Mouse (Mus musculus): ENCODE data around the gene Nol10. TPM values are rescaled to one million over a fixed set of nuclear protein-coding genes. Genes with fewer than 3 reads are reported as not detected.
"Not testable (repeated sequence)": the region's sequence is repeated elsewhere in the genome, so short reads cannot be mapped to it uniquely, and the experiment has no call there.

Gene Nol10
- total and polyA plus RNA-seq, 2 experiments from 2014 or later: 13.2 to 13.9 TPM

DNA sequence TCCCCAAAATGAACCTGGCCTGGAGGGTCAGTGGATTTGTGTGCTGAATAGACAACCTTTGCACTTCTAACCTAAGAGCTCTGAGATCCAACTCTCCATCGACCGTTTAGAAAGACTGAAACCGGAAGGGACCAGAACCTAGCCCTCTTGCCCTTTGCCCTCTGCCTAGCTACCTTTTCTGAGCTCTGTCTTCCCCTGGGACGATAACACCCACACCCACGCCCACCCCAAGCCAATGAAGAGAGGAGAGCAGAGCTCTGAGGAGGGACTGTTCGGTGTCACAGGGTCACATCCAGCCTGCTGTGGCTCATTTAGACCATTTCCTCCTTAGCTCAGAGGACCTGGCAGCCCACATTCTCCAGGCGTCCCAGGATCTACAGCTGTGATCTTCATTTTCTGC lies 121.6 kb downstream of the Nol10 start:
- H3K4me3 ChIP-seq (ENCODE audit: low read depth, low read length): no peak overlapping the region

DNA sequence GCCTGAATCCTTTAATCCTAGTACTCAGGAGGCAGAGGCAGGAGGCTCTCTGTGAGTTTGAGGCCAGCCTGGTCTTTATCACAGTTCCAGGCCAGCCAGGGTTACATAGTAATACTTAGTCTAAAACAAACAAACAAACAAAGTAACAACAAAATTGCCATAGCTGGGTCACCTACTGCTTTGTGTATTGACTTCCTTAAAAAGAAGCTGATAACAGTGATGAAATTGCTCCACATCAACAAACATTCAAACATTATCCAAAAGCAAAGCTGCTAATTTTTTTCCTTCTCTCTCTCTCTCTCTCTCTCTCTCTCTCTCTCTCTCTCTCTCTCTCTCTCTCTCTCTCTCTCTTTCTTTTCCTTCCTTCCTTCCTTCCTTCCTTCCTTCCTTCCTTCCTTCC lies 122.3 kb downstream of the Nol10 start:
- H3K36me3 ChIP-seq (ENCODE audit: insufficient read depth); H3K27ac ChIP-seq (ENCODE audit: low read depth, low read length); DNase-seq; ATAC-seq; H3K4me1 ChIP-seq (ENCODE audit: insufficient read depth); H3K9ac ChIP-seq; H3K4me3 ChIP-seq (ENCODE audit: low read depth, low read length); H3K27me3 ChIP-seq (ENCODE audit: insufficient read depth, low read length); H3K4me2 ChIP-seq (ENCODE audit: low read depth); H3K9me3 ChIP-seq (ENCODE audit: low read length): not testable (repeated sequence)

More for the DNA sequence above, 121.6 kb downstream of the Nol10 start:
- DNase-seq: no peak
- ATAC-seq: no peak
- Histone ChIP-seq H3K4me1 (ENCODE audit: insufficient read depth) (no peaks in the 10 kb centered on the region), H3K9me3 (ENCODE audit: low read length) (no peaks in the 10 kb centered on the region), H3K4me2 (ENCODE audit: low read depth) (no peak overlapping the region), H3K36me3 (ENCODE audit: insufficient read depth) (no peaks in the 10 kb centered on the region), H3K27ac (ENCODE audit: low read depth, low read length) (no peak overlapping the region), H3K27me3 (ENCODE audit: insufficient read depth, low read length) (no peaks in the 10 kb centered on the region), H3K9ac (no peak overlapping the region)
- TF ChIP-seq CTCF (IDR thresholded peaks at IDR 0.05; ENCODE audit: low read depth): no peak
- WGBS: 83% methylated on average over 7 of the region's 7 CpGs

DNA sequence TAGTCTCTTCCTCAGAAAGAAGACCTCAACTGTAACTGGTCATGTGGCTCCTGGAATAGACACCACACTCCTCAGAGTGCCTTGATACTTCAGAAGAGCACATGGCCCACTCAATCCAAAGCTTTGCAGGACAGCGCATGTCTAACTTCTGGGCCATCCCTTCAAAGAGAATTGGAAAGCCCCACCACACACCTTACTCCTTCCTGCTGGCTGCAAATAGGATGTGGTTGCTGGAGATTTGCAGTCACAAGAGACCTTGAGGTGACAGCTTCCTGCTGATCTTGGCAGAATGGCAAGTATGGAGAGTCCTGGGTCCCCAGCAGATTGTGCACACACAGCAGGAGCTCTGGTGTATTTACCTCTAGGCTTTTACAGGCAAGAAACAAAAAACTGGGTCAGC lies 123.1 kb downstream of the Nol10 start:
- 88% methylated on average over 1 of the region's 1 CpGs for WGBS
- ATAC-seq (no peak), DNase-seq (no peak)
- H3K36me3 ChIP-seq (ENCODE audit: insufficient read depth): no peaks in the 10 kb centered on the region
- H3K4me2 ChIP-seq (ENCODE audit: low read depth): no peak overlapping the region
- H3K9me3 ChIP-seq (ENCODE audit: low read length): no peaks in the 10 kb centered on the region
- H3K4me3 ChIP-seq (ENCODE audit: low read depth, low read length): no peak overlapping the region
- H3K27ac ChIP-seq (ENCODE audit: low read depth, low read length): no peak overlapping the region
- H3K27me3 ChIP-seq (ENCODE audit: insufficient read depth, low read length): no peaks in the 10 kb centered on the region
- no peak for TF ChIP-seq CTCF (IDR thresholded peaks at IDR 0.05; ENCODE audit: low read depth)
- H3K4me1 ChIP-seq (ENCODE audit: insufficient read depth): no peaks in the 10 kb centered on the region
- H3K9ac ChIP-seq: no peak overlapping the region

DNA sequence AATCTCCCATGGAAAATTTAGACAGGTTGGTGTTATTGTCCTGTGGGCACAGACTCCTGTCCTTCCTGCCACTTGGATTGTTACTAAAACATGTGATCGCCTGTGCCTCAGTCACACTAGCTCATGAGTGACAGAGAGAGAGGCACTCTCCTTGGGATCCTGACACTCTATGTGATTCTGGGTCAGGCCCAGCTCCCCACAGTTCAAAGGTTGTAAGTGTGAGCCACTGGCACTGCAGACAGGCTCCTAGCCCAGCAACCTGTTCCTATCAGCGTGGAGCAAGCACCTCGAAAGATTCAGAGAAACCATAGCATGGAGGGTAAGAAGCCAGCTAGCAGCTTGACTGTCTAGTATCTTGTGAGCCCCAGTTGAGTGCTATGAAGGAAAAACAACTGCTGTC lies 124.9 kb downstream of the Nol10 start:
- no peak overlapping the region for H3K4me3 ChIP-seq (ENCODE audit: low read depth, low read length)
- no peaks in the 10 kb centered on the region for H3K9me3 ChIP-seq (ENCODE audit: low read length)
- WGBS: 93% methylated on average over 3 of the region's 3 CpGs
- H3K36me3 ChIP-seq (ENCODE audit: insufficient read depth): no peaks in the 10 kb centered on the region
- TF ChIP-seq CTCF (IDR thresholded peaks at IDR 0.05; ENCODE audit: low read depth): no peak
- H3K4me2 ChIP-seq (ENCODE audit: low read depth): no peak overlapping the region
- no peak overlapping the region for H3K9ac ChIP-seq
- H3K27me3 ChIP-seq (ENCODE audit: insufficient read depth, low read length): no peaks in the 10 kb centered on the region
- ATAC-seq (no peak), DNase-seq (no peak)
- no peaks in the 10 kb centered on the region for H3K4me1 ChIP-seq (ENCODE audit: insufficient read depth)
- H3K27ac ChIP-seq (ENCODE audit: low read depth, low read length): no peak overlapping the region

DNA sequence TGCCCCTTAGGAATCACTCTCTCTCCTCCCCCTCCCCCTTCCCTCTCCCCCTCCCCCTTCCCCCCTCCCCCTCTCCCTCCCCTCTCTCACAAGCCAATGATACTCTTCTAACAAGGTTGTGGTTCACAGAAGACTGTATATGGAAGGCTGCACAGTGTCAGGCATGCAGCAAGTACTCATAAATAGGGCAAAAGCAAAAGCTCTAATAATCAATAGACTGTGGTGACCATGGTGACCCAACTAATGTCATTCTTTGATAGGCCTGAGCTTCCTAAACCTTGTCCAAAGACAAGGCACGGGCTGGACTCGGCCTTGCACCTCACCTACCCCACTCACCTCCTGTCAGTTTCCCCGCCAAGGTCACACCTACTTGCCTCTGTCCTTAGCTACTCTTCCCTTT lies 125.6 kb downstream of the Nol10 start:
- whole genome bisulfite sequencing: 97% methylated on average over 3 of the region's 3 CpGs
- H3K27ac ChIP-seq (ENCODE audit: low read depth, low read length): no peak overlapping the region
- no peaks in the 10 kb centered on the region for H3K27me3 ChIP-seq (ENCODE audit: insufficient read depth, low read length)
- no peaks in the 10 kb centered on the region for H3K4me1 ChIP-seq (ENCODE audit: insufficient read depth)
- H3K9me3 ChIP-seq (ENCODE audit: low read length): no peaks in the 10 kb centered on the region
- H3K36me3 ChIP-seq (ENCODE audit: insufficient read depth): no peaks in the 10 kb centered on the region
- no peak for TF ChIP-seq CTCF (IDR thresholded peaks at IDR 0.05; ENCODE audit: low read depth)
- ATAC-seq (no peak), DNase-seq (no peak)
- H3K4me2 ChIP-seq (ENCODE audit: low read depth): no peak overlapping the region
- H3K4me3 ChIP-seq (ENCODE audit: low read depth, low read length): no peak overlapping the region
- H3K9ac ChIP-seq: no peak overlapping the region

- no peaks in the 10 kb centered on the region for H3K9me3 ChIP-seq (ENCODE audit: low read length)
- no peak overlapping the region for H3K9ac ChIP-seq
- no peaks in the 10 kb centered on the region for H3K4me1 ChIP-seq (ENCODE audit: insufficient read depth)
- no peaks in the 10 kb centered on the region for H3K27me3 ChIP-seq (ENCODE audit: insufficient read depth, low read length)
- TF ChIP-seq CTCF (IDR thresholded peaks at IDR 0.05; ENCODE audit: low read depth): no peak
- ATAC-seq (no peak), DNase-seq (no peak)
- no peak overlapping the region for H3K27ac ChIP-seq (ENCODE audit: low read depth, low read length)
- 62% methylated on average over 4 of the region's 4 CpGs for WGBS
- H3K4me2 ChIP-seq (ENCODE audit: low read depth): no peak overlapping the region
- H3K36me3 ChIP-seq (ENCODE audit: insufficient read depth): no peaks in the 10 kb centered on the region
- H3K4me3 ChIP-seq (ENCODE audit: low read depth, low read length): no peak overlapping the region
These were observed 126.4 kb downstream of the Nol10 start for GRCm38 (mm10) chr12:17474681-17475080.

GRCm38 (mm10) chr12:17475146-17475545 lies 126.9 kb downstream of the Nol10 start:
- H3K4me2 ChIP-seq (ENCODE audit: low read depth): no peak overlapping the region
- H3K4me1 ChIP-seq (ENCODE audit: insufficient read depth): no peaks in the 10 kb centered on the region
- ATAC-seq (no peak), DNase-seq (no peak)
- H3K4me3 ChIP-seq (ENCODE audit: low read depth, low read length): no peak overlapping the region
- WGBS: 83% methylated on average over 4 of the region's 4 CpGs
- no peaks in the 10 kb centered on the region for H3K36me3 ChIP-seq (ENCODE audit: insufficient read depth)
- H3K27ac ChIP-seq (ENCODE audit: low read depth, low read length): no peak overlapping the region
- no peaks in the 10 kb centered on the region for H3K9me3 ChIP-seq (ENCODE audit: low read length)
- H3K9ac ChIP-seq: no peak overlapping the region
- TF ChIP-seq CTCF (IDR thresholded peaks at IDR 0.05; ENCODE audit: low read depth): no peak
- no peaks in the 10 kb centered on the region for H3K27me3 ChIP-seq (ENCODE audit: insufficient read depth, low read length)

DNA sequence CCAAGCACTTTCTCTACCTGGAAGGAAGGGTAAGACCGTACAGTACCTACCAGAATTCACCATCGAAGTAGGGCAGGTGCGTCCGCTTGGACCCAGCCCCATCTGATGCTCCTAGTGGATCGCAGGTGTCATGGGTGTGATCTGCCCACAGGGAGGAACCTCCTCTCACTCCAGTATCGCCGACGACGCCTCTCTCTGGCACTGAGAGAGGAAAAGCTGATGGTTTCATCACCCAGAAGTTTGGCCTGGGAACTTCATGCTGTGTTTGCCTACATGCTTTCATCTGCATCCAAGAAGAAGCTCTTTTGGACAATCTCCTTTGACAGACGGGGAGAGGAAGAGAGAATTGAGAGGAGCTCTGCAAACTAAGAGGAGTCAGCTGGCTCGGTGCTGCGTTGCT lies 129.9 kb downstream of the Nol10 start:
- no peak overlapping the region for H3K27ac ChIP-seq (ENCODE audit: low read depth, low read length)
- DNase-seq: no peak
- H3K9me3 ChIP-seq (ENCODE audit: low read length): no peaks in the 10 kb centered on the region
- H3K4me1 ChIP-seq (ENCODE audit: insufficient read depth): no peaks in the 10 kb centered on the region
- no peak overlapping the region for H3K9ac ChIP-seq
- no peaks in the 10 kb centered on the region for H3K27me3 ChIP-seq (ENCODE audit: insufficient read depth, low read length)
- WGBS: 87% methylated on average over 12 of the region's 12 CpGs
- no peak for TF ChIP-seq CTCF (IDR thresholded peaks at IDR 0.05; ENCODE audit: low read depth)
- H3K4me3 ChIP-seq (ENCODE audit: low read depth, low read length): no peak overlapping the region
- H3K4me2 ChIP-seq (ENCODE audit: low read depth): no peak overlapping the region
- no peaks in the 10 kb centered on the region for H3K36me3 ChIP-seq (ENCODE audit: insufficient read depth)
- ATAC-seq: no peak

Measured in forebrain, postnatal 0 days (tissue).